Mouse (Mus musculus): ENCODE measurements around the gene Olfr1229. TPM values are rescaled to one million over a fixed set of nuclear protein-coding genes. Genes with fewer than 3 reads are reported as not detected.

Olfr1229 gene
- polyA plus RNA-seq (2017; shearing (Covaris generic)): not detected

DNA sequence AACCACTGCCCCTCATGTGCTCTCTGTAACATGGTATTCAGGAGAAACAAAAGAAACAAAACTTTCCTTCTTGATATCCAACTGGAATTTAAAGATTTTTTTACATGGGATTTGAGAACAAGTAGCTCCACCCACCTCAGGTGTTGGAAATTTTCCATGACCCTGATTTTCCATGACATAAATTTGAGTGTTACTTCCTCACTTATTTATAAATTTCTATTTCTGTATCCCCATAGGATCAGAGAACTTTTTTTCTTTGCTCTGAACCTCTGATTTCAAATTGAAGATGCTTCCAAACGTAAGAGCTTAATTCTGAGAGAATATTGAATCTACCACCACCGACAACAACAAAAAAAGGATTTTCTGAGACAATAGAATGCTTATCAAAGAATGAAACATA, at the start of gene Olfr1229:
TSS of gene Olfr1229 (minus strand) at position 101 of the 400 bp plus-strand sequence.
- no peak for ATAC-seq

DNA sequence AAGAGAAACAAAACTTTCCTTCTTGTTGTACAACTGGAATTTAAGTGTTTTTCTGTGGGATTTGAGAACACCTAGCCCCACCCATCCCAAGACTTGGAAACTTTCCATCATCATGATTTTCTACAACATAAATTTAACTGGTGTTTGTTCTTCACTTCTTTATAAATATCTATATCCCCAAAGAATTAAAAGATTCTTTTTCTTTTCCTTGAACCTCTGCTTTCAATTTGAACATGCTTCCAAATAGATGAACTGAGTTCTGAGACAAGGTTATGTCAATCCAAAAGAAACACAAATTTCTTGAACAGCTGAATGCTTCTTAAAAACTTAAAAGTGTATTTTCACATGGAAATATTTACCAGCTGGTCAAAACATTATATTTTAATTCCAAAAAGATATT, 41.8 kb upstream of the Olfr1229 start, which contains the start of gene Olfr1232:
TSS of gene Olfr1232 (minus strand) at position 101 of the 400 bp plus-strand sequence.
- no peak for ATAC-seq

DNA sequence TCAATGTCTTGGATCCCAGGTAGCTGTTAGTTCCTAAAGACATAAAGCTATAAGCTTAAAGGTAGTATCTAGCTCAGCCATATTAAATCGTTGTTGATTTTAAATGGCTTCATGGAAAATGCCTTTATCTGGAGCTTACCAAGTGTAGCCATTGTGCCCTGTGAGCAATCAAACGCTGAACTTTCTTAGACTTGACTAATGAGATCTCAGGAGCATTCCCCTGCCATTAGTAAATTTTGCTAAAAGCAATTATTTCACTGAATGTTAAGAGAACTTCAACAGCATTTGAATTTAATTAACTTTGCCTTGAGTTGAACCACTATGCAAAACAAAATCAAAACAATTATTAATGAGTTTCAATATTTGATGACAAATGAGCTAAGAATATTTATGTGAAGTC, 19.2 kb upstream of the Olfr1229 start, which contains the start of gene Olfr1231:
TSS of gene Olfr1231 (minus strand) at position 101 of the 400 bp plus-strand sequence.
- no peak for ATAC-seq

DNA sequence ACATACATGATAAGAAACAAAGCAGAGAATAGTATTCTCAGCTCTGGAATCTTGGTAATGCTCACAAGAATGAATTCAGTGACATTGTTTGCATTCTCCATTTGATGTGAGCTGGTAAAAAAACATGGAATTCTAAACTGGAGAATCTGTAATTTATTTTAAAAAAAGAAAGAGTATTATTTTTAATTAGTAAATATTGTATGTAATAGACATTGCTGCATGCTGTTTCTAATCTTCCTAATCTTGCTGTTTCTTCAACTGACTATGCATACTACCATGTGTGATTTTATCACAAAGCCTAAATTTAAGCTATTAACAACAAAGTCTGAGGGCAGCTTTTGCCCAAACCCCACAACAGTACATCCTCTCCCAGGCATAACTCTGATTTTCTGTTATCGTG, 9.4 kb upstream of the Olfr1229 start, which contains the start of gene Olfr1230:
TSS of gene Olfr1230 (minus strand) at position 101 of the 400 bp plus-strand sequence.
- no peak for ATAC-seq

DNA sequence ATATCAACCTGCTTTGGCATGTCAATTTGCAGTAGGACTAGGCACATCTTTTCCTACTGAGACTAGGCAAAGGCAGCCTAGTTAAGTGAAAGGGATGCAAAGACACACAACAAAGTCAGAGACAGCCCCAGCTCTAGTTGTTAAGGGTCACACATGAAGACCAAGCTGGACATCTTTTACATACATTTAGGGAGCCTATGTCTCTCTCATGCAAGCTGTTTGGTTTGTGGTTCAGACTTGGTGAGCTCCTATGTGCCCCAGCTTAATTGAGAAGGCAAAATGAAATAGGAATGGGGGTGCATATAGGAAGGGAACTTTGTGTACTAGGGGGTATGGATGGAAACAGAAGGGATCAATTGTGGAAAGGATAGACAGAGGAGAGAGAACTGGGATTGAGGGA, 33.9 kb downstream of the Olfr1229 start, which contains the start of gene Olfr1228:
TSS of gene Olfr1228 (minus strand) at position 101 of the 400 bp plus-strand sequence.
- ATAC-seq: no peak

Other genes with a start within 250 kb of the Olfr1229 start
- gene Olfr1218, start 226.8 kb downstream of the Olfr1229 start, polyA plus RNA-seq (2017; shearing (Covaris generic)): not detected
- gene Olfr1219, start 204.5 kb downstream of the Olfr1229 start, polyA plus RNA-seq (2017; shearing (Covaris generic)): not detected
- under 1 TPM in 1 of 2 experiments, not detected in 1; 0.08 TPM for gene Olfr1220, start 181.2 kb downstream of the Olfr1229 start, polyA plus RNA-seq (2017; shearing (Covaris generic))
- not detected for gene Olfr1221, start 170.7 kb downstream of the Olfr1229 start, polyA plus RNA-seq (2017; shearing (Covaris generic))
- gene Olfr1222, start 155.0 kb downstream of the Olfr1229 start, polyA plus RNA-seq (2017; shearing (Covaris generic)): not detected
- gene Olfr1223, start 136.5 kb downstream of the Olfr1229 start, polyA plus RNA-seq (2017; shearing (Covaris generic)): not detected
- gene Olfr1224-ps1, start 123.9 kb downstream of the Olfr1229 start, polyA plus RNA-seq (2017; shearing (Covaris generic)): not detected
- under 1 TPM in 1 of 2 experiments, not detected in 1; 0.08 TPM for gene Olfr1225, start 113.3 kb downstream of the Olfr1229 start, polyA plus RNA-seq (2017; shearing (Covaris generic))
- not detected for gene Olfr1226, start 88.0 kb downstream of the Olfr1229 start, polyA plus RNA-seq (2017; shearing (Covaris generic))
- not detected for gene Olfr1228, start 34.0 kb downstream of the Olfr1229 start, polyA plus RNA-seq (2017; shearing (Covaris generic))
- gene Olfr1230, start 9.3 kb upstream of the Olfr1229 start, polyA plus RNA-seq (2017; shearing (Covaris generic)): not detected
- gene Olfr1231, start 19.1 kb upstream of the Olfr1229 start, polyA plus RNA-seq (2017; shearing (Covaris generic)): not detected
- gene Olfr1232, start 41.7 kb upstream of the Olfr1229 start, polyA plus RNA-seq (2017; shearing (Covaris generic)): not detected
- not detected for gene Olfr1233, start 54.4 kb upstream of the Olfr1229 start, polyA plus RNA-seq (2017; shearing (Covaris generic))
- not detected for gene Olfr1234, start 76.9 kb upstream of the Olfr1229 start, polyA plus RNA-seq (2017; shearing (Covaris generic))
- gene Olfr1238, start 121.7 kb upstream of the Olfr1229 start, polyA plus RNA-seq (2017; shearing (Covaris generic)): not detected
- not detected for gene Olfr1239, start 132.4 kb upstream of the Olfr1229 start, polyA plus RNA-seq (2017; shearing (Covaris generic))
- not detected for gene Olfr1240, start 155.0 kb upstream of the Olfr1229 start, polyA plus RNA-seq (2017; shearing (Covaris generic))
- gene Olfr1241, start 199.1 kb upstream of the Olfr1229 start, polyA plus RNA-seq (2017; shearing (Covaris generic)): not detected
- gene Olfr1242, start 210.3 kb upstream of the Olfr1229 start, polyA plus RNA-seq (2017; shearing (Covaris generic)): not detected
- gene Olfr1243, start 243.5 kb upstream of the Olfr1229 start, polyA plus RNA-seq (2017; shearing (Covaris generic)): not detected

Measured in CD4-positive, CD25-positive, alpha-beta regulatory T cell, adult 4 months (primary cell).